Mouse (Mus musculus) intestine, postnatal 0 days (tissue): ENCODE measurements around the gene Lhfpl4. TPM values are rescaled to one million over a fixed set of nuclear protein-coding genes. Genes with fewer than 3 reads are reported as not detected.

Experiments used
- ATAC-seq: fragments of 200-750 bp; cut with Nextera tagmentation; 2 replicates; pipeline ENCODE4 v1.8.0; 2017; ENCODE audit warnings: mild to moderate bottlenecking, moderate TSS enrichment, moderate library complexity
- H3K27ac ChIP-seq: fragments of 300-500 bp; sonication (generic); 2 replicates; pipeline ENCODE4 v1.5.1; 2014; ENCODE audit warnings: mild to moderate bottlenecking, low read depth, low read length, moderate library complexity
- H3K27me3 ChIP-seq: fragments of 300-500 bp; sonication (generic); replicated peaks from 2 replicates; pipeline ENCODE4 v1.6.1; 2014; ENCODE audit warnings: low read length, mixed read lengths; ENCODE audit not compliant: control insufficient read depth, insufficient read depth
- H3K36me3 ChIP-seq: fragments of 300-500 bp; sonication (generic); 2 replicates; pipeline ENCODE4 v1.6.1; 2014; ENCODE audit warnings: mild to moderate bottlenecking, moderate library complexity; ENCODE audit not compliant: control insufficient read depth, insufficient read depth
- H3K4me1 ChIP-seq: fragments of 300-500 bp; sonication (generic); replicated peaks from 2 replicates; pipeline ENCODE4 v1.6.1; 2014; ENCODE audit warnings: antibody characterized with exemption, low read length, mixed read lengths; ENCODE audit not compliant: control insufficient read depth, insufficient read depth
- H3K4me2 ChIP-seq: fragments of 300-500 bp; sonication (generic); replicated peaks from 2 replicates; pipeline ENCODE4 v1.6.1; 2014; ENCODE audit warnings: low read depth, mild to moderate bottlenecking, moderate library complexity
- H3K4me3 ChIP-seq: fragments of 300-500 bp; sonication (generic); 2 replicates; pipeline ENCODE4 v1.5.1; 2014; ENCODE audit warnings: low read depth, low read length
- H3K9ac ChIP-seq: fragments of 300-500 bp; sonication (generic); 2 replicates; pipeline ENCODE4 v1.6.1; 2014; ENCODE audit warnings: mild to moderate bottlenecking, low read depth, low read length
- H3K9me3 ChIP-seq: fragments of 300-500 bp; sonication (generic); 2 replicates; pipeline ENCODE4 v1.6.1; 2016; ENCODE audit warnings: mixed run types; ENCODE audit not compliant: control insufficient read depth
- CTCF ChIP-seq: sonication (generic); IDR thresholded peaks from 2 replicates; pipeline ENCODE4 v1.5.1; 2016; ENCODE audit warnings: low read depth, mild to moderate bottlenecking, control low read depth, antibody characterized with exemption, moderate library complexity
- WGBS: fragments of 180-500 bp; shearing (Covaris S2); extraction: QIAGEN DNeasy Blood & Tissue Kit; methylation state at CpG from one replicate; pipeline ENCODE4 v1.1.7; 2014; 5-methylcytosine and 5-hydroxymethylcytosine counted together
- polyA plus RNA-seq: library from polyadenylated mRNA; unstranded; fragments of >200 nt; fragmentation: Nextera tagmentation; extraction: Ambion mirVana; gene quantifications from 2 replicates; pipeline ENCODE4 v1.2.1, GENCODE M21; 2015

Gene Lhfpl4
- polyA plus RNA-seq, 1 experiment from 2014 or later, result 0.78 TPM

GRCm38 (mm10) chr6:113141389-113142094 lies 53.6 kb downstream of the Lhfpl4 start:
- peak; percentile 69 for ATAC-seq
- Histone ChIP-seq H3K36me3 (peaks cover 49% of the 10 kb centered on the region), H3K4me1 (peaks cover 4% of the 10 kb centered on the region; the same call in 1 of the 2 replicates), H3K4me2 (peak overlapping the region; percentile 38; the same call in 1 of the 2 replicates), H3K27me3 (no peaks in the 10 kb centered on the region), H3K27ac (peak overlapping the region; percentile 50; the same call in 1 of the 2 replicates), H3K4me3 (no peak overlapping the region), H3K9ac (no peak overlapping the region), H3K9me3 (no peaks in the 10 kb centered on the region)
- 21% methylated on average over 1 of the region's 1 CpGs for WGBS
- TF ChIP-seq CTCF, result no peak

GRCm38 (mm10) chr6:113133360-113133759 lies 61.8 kb downstream of the Lhfpl4 start:
- ATAC-seq, result no peak
- Histone ChIP-seq H3K4me3 (no peak overlapping the region), H3K27me3 (no peaks in the 10 kb centered on the region), H3K9me3 (no peaks in the 10 kb centered on the region), H3K4me2 (no peak overlapping the region), H3K9ac (no peak overlapping the region), H3K4me1 (no peaks in the 10 kb centered on the region), H3K36me3 (peaks cover 56% of the 10 kb centered on the region), H3K27ac (no peak overlapping the region)
- WGBS, result 71% methylated on average over 2 of the region's 2 CpGs
- TF ChIP-seq CTCF, result no peak

- Histone ChIP-seq H3K36me3 (peaks cover 77% of the 10 kb centered on the region), H3K9ac (no peak overlapping the region), H3K27me3 (no peaks in the 10 kb centered on the region), H3K4me1 (no peaks in the 10 kb centered on the region), H3K4me2 (no peak overlapping the region), H3K4me3 (no peak overlapping the region), H3K9me3 (no peaks in the 10 kb centered on the region), H3K27ac (no peak overlapping the region)
- ATAC-seq, result no peak
- 85% methylated on average over 10 of the region's 10 CpGs for WGBS
- TF ChIP-seq CTCF, result no peak
Observed at GRCm38 (mm10) chr6:113120806-113121205, 74.4 kb downstream of the Lhfpl4 start.

Other genes starting within 250 kb of the Lhfpl4 start
- 0.50 and 0.58 TPM in 2 replicates for gene Srgap3, start 248.1 kb downstream of the Lhfpl4 start, polyA plus RNA-seq
- gene Thumpd3, start 149.2 kb downstream of the Lhfpl4 start, polyA plus RNA-seq, result 36.0 and 36.6 TPM in 2 replicates
- 32.2 and 32.9 TPM in 2 replicates for gene Setd5, start 118.0 kb downstream of the Lhfpl4 start, polyA plus RNA-seq
- 31.5 and 37.2 TPM in 2 replicates for gene Mtmr14, start 42.5 kb upstream of the Lhfpl4 start, polyA plus RNA-seq
- gene Cpne9, start 86.9 kb upstream of the Lhfpl4 start, polyA plus RNA-seq, result not detected in 2 replicates
- 7.3 and 8.3 TPM in 2 replicates for gene Brpf1, start 111.8 kb upstream of the Lhfpl4 start, polyA plus RNA-seq
- 8.0 and 9.7 TPM in 2 replicates for gene Ogg1, start 131.6 kb upstream of the Lhfpl4 start, polyA plus RNA-seq
- gene Camk1, start 148.6 kb upstream of the Lhfpl4 start, polyA plus RNA-seq, result 35.9 and 37.0 TPM in 2 replicates
- 19.7 and 23.5 TPM in 2 replicates for gene Tada3, start 182.5 kb upstream of the Lhfpl4 start, polyA plus RNA-seq
- 409 and 418 TPM in 2 replicates for gene Arpc4, start 182.7 kb upstream of the Lhfpl4 start, polyA plus RNA-seq
- 1.4 and 1.6 TPM in 2 replicates for gene Ttll3, start 193.9 kb upstream of the Lhfpl4 start, polyA plus RNA-seq
- 21.5 and 23.9 TPM in 2 replicates for gene Rpusd3, start 224.0 kb upstream of the Lhfpl4 start, polyA plus RNA-seq
- 231 and 259 TPM in 2 replicates for gene Cidec, start 240.4 kb upstream of the Lhfpl4 start, polyA plus RNA-seq
- gene Jagn1, start 247.2 kb upstream of the Lhfpl4 start, polyA plus RNA-seq, result 44.9 and 48.8 TPM in 2 replicates